Mouse (Mus musculus): ENCODE measurements at regions not wholly inside any gene's neighbourhood (a gene's known extent, or its start where the extent isn't known, plus 50 kb on each side); places are given as distances from the start of the nearest gene placed in this dataset.

DNA sequence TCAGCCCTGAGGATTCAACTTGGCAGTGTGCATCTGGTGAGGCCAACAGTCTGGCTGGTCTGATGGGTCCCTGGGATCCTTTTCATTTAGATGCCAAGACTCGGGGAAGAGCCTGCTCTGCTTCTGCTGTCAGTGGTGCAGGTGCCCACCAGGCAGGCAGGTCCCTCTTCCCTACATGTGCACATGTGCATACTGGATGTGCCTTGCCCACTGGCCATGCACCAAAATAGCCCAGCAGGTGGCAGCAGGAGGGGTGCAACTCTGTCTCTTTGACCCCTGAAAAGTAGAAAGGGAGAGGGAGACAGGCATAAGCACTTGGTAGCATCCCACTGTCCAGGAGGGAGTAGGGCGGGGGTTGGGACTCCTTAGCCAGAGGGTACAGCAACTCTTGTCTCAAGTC lies 116.2 kb upstream of the Bank1 start:
- Histone ChIP-seq H3K9ac (no peak overlapping the region), H3K9me3 (replicated peaks) (no peaks in the 10 kb centered on the region), H3K4me3 (replicated peaks) (no peak overlapping the region), H3K36me3 (no peaks in the 10 kb centered on the region), H3K4me1 (replicated peaks) (no peaks in the 10 kb centered on the region), H3K27ac (no peak overlapping the region), H3K4me2 (no peak overlapping the region), H3K27me3 (no peaks in the 10 kb centered on the region)
- no peak for ATAC-seq (ENCODE audit: low read depth)
- 44% methylated on average over 2 of the region's 2 CpGs for WGBS (ENCODE audit: insufficient replicate concordance)
- DNase-seq: no peak

DNA sequence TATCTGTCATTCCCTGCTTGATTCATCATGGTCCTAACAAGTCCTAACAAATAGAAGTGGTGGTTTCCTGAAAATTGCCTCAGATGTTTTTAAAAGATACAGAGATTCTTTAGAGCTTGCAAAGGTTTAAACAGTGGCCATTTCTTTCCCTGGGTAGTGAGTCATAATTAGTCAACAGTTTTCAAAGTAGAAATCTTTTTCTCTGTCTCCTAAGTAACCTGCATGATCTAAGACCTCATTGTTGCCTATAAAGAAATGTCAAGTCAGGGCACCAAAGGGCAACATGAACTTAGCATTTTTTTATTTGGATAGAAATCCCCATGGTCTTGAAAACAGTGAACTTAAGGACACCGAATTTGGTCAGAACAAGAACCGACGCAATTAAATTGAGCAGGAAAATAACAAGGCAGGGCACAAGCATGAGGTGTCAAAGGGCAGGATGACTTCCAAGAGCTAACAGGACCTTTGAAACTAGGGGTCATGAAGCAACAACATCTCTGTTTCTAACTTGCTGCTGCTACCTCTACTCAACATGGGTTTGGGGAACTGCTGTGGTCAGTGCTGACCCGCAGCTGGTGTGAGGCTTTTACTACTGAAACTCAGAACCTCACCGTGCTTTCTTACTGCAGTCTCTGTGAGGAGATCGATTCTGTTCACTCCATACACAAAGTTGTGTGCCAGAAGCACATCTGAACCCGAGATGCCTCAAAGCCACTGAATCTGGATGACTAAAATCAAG lies 114.2 kb upstream of the Bank1 start:
- no peak overlapping the region for H3K4me2 ChIP-seq
- H3K4me3 ChIP-seq (replicated peaks): no peak overlapping the region
- DNase-seq: no peak
- no peaks in the 10 kb centered on the region for H3K36me3 ChIP-seq
- 63% methylated on average over 7 of the region's 7 CpGs for WGBS (ENCODE audit: insufficient replicate concordance)
- no peaks in the 10 kb centered on the region for H3K4me1 ChIP-seq (replicated peaks)
- H3K27me3 ChIP-seq: no peaks in the 10 kb centered on the region
- H3K27ac ChIP-seq: no peak overlapping the region
- no peaks in the 10 kb centered on the region for H3K9me3 ChIP-seq (replicated peaks)
- no peak for ATAC-seq (ENCODE audit: low read depth)
- no peak overlapping the region for H3K9ac ChIP-seq

DNA sequence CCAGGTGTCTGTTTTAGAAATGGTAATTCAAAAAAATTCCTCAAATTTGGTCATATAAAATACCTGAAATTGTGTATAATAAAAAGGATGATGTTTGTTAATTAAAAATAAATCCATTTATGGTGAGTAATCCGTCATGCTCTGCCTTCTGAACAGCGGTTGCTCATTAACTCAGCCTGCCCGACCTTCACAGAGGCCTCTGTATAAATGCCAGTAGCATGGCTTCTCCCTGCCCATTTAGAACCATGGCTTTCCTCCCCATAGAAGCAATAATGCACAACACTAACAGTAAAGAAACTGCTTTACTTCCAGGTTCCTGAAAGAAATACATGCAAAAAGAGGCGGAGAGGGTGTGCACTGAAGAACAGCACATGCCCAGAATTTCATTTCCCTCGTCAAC lies 113.5 kb upstream of the Bank1 start:
- H3K36me3 ChIP-seq: no peaks in the 10 kb centered on the region
- ATAC-seq (ENCODE audit: low read depth) (no peak), DNase-seq (no peak)
- no peaks in the 10 kb centered on the region for H3K9me3 ChIP-seq (replicated peaks)
- H3K27me3 ChIP-seq: no peaks in the 10 kb centered on the region
- no peaks in the 10 kb centered on the region for H3K4me1 ChIP-seq (replicated peaks)
- 62% methylated on average over 5 of the region's 5 CpGs for WGBS (ENCODE audit: insufficient replicate concordance)
- H3K4me2 ChIP-seq: no peak overlapping the region
- no peak overlapping the region for H3K27ac ChIP-seq
- H3K9ac ChIP-seq: no peak overlapping the region
- no peak overlapping the region for H3K4me3 ChIP-seq (replicated peaks)

DNA sequence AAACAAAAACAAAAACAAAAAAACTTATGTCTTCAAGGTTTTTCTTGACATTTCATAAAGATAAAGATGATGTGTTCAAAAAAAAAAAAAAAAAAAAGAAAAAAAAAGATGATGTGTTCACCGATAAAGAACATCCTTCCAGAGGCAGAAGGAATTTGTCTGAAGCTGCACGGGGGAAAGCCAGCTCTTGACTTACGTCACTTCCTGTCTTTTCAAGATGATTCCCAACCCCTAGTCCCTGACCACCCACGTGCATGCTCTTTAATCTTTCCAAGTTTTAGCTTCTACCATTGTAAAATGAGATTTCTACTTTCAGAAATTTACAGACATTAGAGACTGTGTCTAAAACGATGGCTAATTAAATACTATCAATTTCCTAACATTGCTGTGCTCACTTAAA lies 108.5 kb upstream of the Bank1 start:
- no peak for ATAC-seq (ENCODE audit: low read depth)
- no peaks in the 10 kb centered on the region for H3K27me3 ChIP-seq
- H3K4me1 ChIP-seq (replicated peaks): no peaks in the 10 kb centered on the region
- no peak overlapping the region for H3K9ac ChIP-seq
- H3K4me3 ChIP-seq (replicated peaks): no peak overlapping the region
- DNase-seq: no peak
- no peak overlapping the region for H3K27ac ChIP-seq
- WGBS (ENCODE audit: insufficient replicate concordance): 35% methylated on average over 5 of the region's 5 CpGs
- H3K36me3 ChIP-seq: no peaks in the 10 kb centered on the region
- H3K4me2 ChIP-seq: no peak overlapping the region
- no peaks in the 10 kb centered on the region for H3K9me3 ChIP-seq (replicated peaks)

DNA sequence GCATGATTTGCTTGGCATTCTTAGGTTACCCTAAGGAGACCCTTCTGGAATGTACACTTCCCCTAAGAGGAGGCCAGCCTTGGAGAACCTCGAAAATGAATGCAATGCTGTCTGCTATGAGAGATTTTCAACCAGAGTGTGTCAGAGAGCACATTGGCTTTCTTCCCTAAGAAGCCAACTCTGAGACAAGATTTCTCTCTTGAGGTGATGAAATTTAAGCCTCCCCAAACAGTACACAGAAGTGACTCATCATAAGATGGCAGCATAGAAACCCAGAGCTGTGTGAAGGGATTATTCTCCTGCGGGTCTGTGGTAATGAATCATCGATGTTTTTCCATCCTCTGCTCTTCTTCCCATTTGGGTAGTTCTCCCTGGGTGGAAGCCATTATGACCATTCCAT lies 106.2 kb upstream of the Bank1 start:
- Histone ChIP-seq H3K9me3 (replicated peaks) (no peaks in the 10 kb centered on the region), H3K9ac (no peak overlapping the region), H3K36me3 (no peaks in the 10 kb centered on the region), H3K4me2 (no peak overlapping the region), H3K27me3 (no peaks in the 10 kb centered on the region), H3K27ac (no peak overlapping the region), H3K4me1 (replicated peaks) (no peaks in the 10 kb centered on the region), H3K4me3 (replicated peaks) (no peak overlapping the region)
- no peak for ATAC-seq (ENCODE audit: low read depth)
- WGBS (ENCODE audit: insufficient replicate concordance): 62% methylated on average over 3 of the region's 3 CpGs
- DNase-seq: no peak

DNA sequence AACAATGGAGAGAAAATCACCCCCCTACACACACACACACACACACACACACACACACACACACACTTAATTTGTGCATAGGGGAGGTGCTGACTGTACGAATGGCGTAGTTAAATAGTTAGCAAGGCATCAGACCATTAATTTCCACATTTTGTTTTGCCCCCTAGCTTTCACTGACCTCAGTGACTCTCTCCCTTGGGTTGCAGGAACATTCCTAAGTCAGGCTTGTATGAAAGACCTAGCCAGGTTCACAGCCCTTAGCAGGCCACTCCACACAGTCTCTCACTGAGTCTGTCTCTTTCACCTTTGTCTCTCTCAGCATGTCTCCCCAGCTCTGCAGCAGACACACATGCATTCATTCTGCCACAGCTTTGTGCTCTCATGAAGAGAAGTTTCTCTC lies 101.6 kb upstream of the Bank1 start:
- Histone ChIP-seq H3K9me3 (replicated peaks) (no peaks in the 10 kb centered on the region), H3K4me3 (replicated peaks) (no peak overlapping the region), H3K27me3 (no peaks in the 10 kb centered on the region), H3K36me3 (no peaks in the 10 kb centered on the region), H3K27ac (no peak overlapping the region), H3K4me1 (replicated peaks) (0 out of 2 replicates have a peak, but pooled peaks cover 3% of the 10 kb centered on the region), H3K4me2 (no peak overlapping the region), H3K9ac (no peak overlapping the region)
- WGBS (ENCODE audit: insufficient replicate concordance): 68% methylated on average over 2 of the region's 2 CpGs
- ATAC-seq (ENCODE audit: low read depth) (no peak), DNase-seq (no peak)

DNA sequence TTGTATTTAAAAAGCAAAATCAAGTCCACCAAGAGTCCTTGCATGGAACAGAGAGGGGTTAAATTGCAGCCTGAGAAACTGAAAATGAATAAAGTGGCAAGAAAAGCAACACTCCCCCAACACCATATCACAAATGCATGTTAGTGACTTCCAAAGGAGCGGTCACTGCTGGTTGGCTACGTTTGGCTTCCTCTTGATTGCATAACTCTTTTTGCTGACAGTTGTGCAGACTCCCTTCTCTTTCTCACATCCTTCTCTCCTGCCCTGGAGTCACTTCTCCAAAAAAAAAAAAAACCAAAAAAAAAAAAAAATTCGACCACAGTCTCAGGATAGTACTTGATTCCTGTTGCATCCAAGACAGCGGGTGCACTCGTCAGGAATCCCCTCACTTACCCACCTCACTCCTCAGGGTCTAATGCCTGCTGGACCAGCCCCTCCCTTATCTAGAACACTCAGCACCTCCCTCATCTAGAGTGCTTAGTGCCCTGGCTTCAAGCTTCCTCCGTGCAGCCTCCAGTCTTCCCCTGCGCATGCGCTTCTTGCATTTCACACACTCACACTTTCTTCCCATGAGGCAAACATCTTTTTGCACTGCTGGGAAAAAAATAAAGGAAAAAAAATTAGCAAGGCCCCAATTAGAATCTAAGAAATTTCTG lies 100.8 kb upstream of the Bank1 start:
- no peaks in the 10 kb centered on the region for H3K27me3 ChIP-seq
- H3K36me3 ChIP-seq: no peaks in the 10 kb centered on the region
- 20% methylated on average over 8 of the region's 8 CpGs for WGBS (ENCODE audit: insufficient replicate concordance)
- ATAC-seq (ENCODE audit: low read depth) (peak; percentile 58; the same call in 1 of the 2 replicates), DNase-seq (no peak)
- no peak overlapping the region for H3K4me3 ChIP-seq (replicated peaks)
- 0 out of 2 replicates have a peak, but pooled peaks cover 3% of the 10 kb centered on the region for H3K4me1 ChIP-seq (replicated peaks)
- H3K9ac ChIP-seq: no peak overlapping the region
- H3K27ac ChIP-seq: no peak overlapping the region
- H3K4me2 ChIP-seq: no peak overlapping the region
- H3K9me3 ChIP-seq (replicated peaks): no peaks in the 10 kb centered on the region

DNA sequence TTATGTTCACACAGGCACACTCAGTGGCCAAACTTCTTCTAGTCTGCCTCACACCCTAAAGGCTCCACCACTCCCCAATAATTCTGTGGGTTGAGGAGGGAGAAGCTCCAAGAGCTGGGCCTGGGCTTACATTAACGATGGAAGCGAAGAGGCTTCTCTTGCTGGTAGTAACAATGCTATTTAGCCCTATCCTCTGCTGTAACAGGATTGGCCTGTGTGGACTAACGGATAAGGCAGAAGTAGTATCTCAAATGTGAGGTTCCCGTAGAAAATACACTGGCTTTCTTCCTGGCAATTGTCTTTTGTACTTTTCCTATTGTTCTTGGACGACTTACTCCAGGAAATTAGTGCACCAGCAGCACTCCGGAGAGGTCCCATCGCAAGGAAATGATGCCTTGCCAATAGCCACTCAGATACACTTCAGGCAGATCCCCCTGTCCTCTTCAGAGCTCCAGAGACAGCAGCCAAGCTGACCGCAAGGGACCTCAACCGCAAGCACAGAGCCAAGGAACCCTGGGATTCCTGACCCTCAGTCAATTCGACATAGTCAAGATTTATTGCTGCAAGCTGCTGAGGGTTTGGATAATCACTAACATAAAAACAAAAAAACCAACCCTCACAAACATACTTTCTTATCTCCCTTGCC lies 96.2 kb upstream of the Bank1 start:
- no peak for DNase-seq
- Histone ChIP-seq H3K9me3 (replicated peaks) (no peaks in the 10 kb centered on the region), H3K9ac (no peak overlapping the region), H3K4me1 (replicated peaks) (0 out of 2 replicates have a peak, but pooled peaks cover 3% of the 10 kb centered on the region), H3K27me3 (no peaks in the 10 kb centered on the region), H3K36me3 (no peaks in the 10 kb centered on the region), H3K4me2 (no peak overlapping the region), H3K4me3 (replicated peaks) (no peak overlapping the region), H3K27ac (no peak overlapping the region)
- WGBS (ENCODE audit: insufficient replicate concordance): 32% methylated on average over 10 of the region's 10 CpGs
- ATAC-seq (ENCODE audit: low read depth): no peak

DNA sequence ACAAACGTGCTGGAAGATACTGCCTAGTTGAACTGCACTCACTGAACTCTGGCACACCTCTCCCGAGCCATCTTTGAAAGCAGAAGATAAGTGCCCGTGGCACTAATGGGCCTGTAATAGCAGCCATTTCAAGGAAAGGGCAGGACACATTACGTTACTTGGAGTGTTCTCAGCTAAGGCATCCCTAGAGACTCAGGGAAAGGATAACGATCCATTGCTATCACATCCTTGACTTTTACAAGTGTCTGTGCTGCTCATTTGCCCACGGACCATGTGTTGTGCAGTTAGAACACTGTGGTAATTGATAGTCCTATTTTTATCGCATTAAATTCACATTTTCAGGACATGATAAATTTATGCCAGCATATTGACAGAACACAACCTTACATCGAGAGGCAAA lies 79.7 kb upstream of the Bank1 start:
- no peak for DNase-seq
- ATAC-seq (ENCODE audit: low read depth): no peak
- Histone ChIP-seq H3K36me3 (no peaks in the 10 kb centered on the region), H3K4me3 (replicated peaks) (no peak overlapping the region), H3K9ac (no peak overlapping the region), H3K27ac (no peak overlapping the region), H3K9me3 (replicated peaks) (no peaks in the 10 kb centered on the region), H3K4me2 (no peak overlapping the region), H3K27me3 (no peaks in the 10 kb centered on the region), H3K4me1 (replicated peaks) (no peaks in the 10 kb centered on the region)
- WGBS (ENCODE audit: insufficient replicate concordance): 63% methylated on average over 8 of the region's 8 CpGs

DNA sequence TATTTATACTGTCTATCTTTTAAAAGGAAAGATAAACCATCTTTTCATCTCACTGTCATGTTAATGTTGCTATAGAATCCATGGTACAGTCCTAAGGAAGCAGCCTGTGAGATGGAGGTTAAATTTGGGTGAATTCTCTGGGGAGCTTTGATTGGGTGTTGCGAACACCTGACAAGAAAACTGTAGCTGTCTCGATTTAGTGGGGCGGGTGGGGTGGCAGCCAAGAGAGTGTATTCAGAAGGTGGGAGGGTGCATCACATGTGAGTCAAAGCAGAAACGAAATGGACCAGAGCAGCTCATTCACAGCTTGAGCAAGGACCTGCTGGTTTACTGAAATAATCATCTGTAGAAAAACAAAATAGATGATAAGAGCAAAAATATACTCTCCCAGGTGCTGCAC lies 57.4 kb upstream of the Bank1 start:
- Histone ChIP-seq H3K27me3 (no peaks in the 10 kb centered on the region), H3K4me1 (replicated peaks) (no peaks in the 10 kb centered on the region), H3K9me3 (replicated peaks) (no peaks in the 10 kb centered on the region), H3K36me3 (no peaks in the 10 kb centered on the region), H3K4me2 (no peak overlapping the region), H3K4me3 (replicated peaks) (no peak overlapping the region), H3K27ac (no peak overlapping the region), H3K9ac (no peak overlapping the region)
- DNase-seq (no peak), ATAC-seq (ENCODE audit: low read depth) (no peak)
- 58% methylated on average over 4 of the region's 4 CpGs for WGBS (ENCODE audit: insufficient replicate concordance)

DNA sequence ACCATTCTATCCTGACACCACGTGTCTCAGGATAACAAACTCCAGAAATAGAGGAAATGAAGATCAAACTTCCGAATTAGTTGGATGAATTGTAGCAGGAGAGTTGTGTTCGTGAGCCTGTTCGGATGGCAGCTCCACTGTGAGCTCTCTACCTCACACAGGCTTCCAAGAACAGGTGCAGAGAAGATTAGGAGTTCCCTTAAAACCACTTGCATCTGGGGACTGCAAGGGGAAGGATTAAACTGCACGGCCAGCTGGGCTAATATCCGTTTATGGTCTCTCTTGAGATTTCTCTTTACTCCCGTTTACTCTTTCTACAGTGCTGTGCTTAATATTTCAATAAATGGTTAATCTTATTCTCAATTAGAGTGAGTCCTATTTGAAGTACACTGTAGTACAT lies 54.8 kb upstream of the Bank1 start:
- Histone ChIP-seq H3K27ac (no peak overlapping the region), H3K27me3 (no peaks in the 10 kb centered on the region), H3K4me3 (replicated peaks) (no peak overlapping the region), H3K9ac (no peak overlapping the region), H3K9me3 (replicated peaks) (no peaks in the 10 kb centered on the region), H3K36me3 (no peaks in the 10 kb centered on the region), H3K4me1 (replicated peaks) (no peaks in the 10 kb centered on the region), H3K4me2 (no peak overlapping the region)
- DNase-seq (no peak), ATAC-seq (ENCODE audit: low read depth) (no peak)
- WGBS (ENCODE audit: insufficient replicate concordance): 56% methylated on average over 7 of the region's 7 CpGs

Data from liver, embryonic 13.5 days (tissue).